In the genomic region with DNA sequence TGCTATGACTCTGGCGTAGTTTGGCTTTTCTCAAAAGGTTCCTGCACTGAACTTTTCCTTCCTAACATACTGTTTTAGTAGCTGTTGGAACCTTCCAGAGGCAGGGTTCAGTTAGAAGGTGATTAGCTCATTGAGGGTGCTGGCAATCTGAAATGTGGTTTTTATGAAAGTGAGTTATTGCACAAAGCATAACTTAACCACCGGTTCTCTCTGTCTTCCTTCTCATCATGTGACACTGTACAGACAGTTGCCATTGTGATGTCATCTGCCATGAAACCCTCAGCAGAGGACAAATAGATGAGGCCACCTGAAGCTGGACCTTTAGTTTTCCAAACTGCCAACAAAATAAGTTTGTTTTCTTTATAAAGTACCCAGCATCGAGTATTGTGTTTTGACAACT, we compare ENCODE assay signal across 19 mouse cellular contexts. TPM values are rescaled to one million over a fixed set of nuclear protein-coding genes. Genes with fewer than 3 reads are reported as not detected.
DNase-seq lines count a peak whose midpoint lies in the region; ATAC-seq lines count a peak whose summit lies in the region.
"Had no signal": no experiment of that assay in that cellular context is flagged by ENCODE, and none has a peak within 500 bp of the region (broad histone marks: within the 10 kb centered on the region; RNA-seq: fewer than 3 reads in every experiment).

No protein-coding gene starts in this region.

- ATAC-seq in granulocyte monocyte progenitor cell, adult 5-6 weeks (replicated peaks; ENCODE audit: poor library complexity, severe bottlenecking): peak; percentile 69
- peak; percentile 86 for ATAC-seq in megakaryocyte progenitor cell, adult 5-6 weeks (replicated peaks; ENCODE audit: poor library complexity)
- ATAC-seq: activated CD4-positive, CD25-positive, alpha-beta regulatory T cell, adult 4 months; CD4-positive, CD25-positive, alpha-beta regulatory T cell, adult 4 months; Patski had no signal

- DNase-seq in kidney, postnatal 25 days: no peak
- no peak for DNase-seq in retina, postnatal 1 day
- DNase-seq: adrenal gland, adult 2 months; adrenal gland, adult 8-10 months; adrenal gland, postnatal 10 days; adrenal gland, postnatal 14 days; adrenal gland, postnatal 25 days; adrenal gland, postnatal 36 days; B cell, adult 2 months; cerebellum, adult 11 months; cerebellum, adult 11-12 months; cerebellum, adult 18-20 months had no signal

RNA-seq across cellular contexts. Expression of a gene that starts 7.9 kb away (rescaled TPM):
- not detected in 2 replicates for total RNA-seq in granulocyte monocyte progenitor cell, adult 5-6 weeks (2014; fragmentation: Nextera tagmentation)
- not detected in 2 replicates for total RNA-seq in granulocyte monocyte progenitor cell, adult 5-6 weeks (2017)
- not detected in 2 replicates for total RNA-seq in megakaryocyte progenitor cell, adult 5-6 weeks (2015)
- not detected in 2 replicates for total RNA-seq in megakaryocyte progenitor cell, adult 5-6 weeks (2017)
- total RNA-seq: CH12.LX, MEL had no signal
